Mouse (Mus musculus): ENCODE measurements at regions not wholly inside any gene's neighbourhood (a gene's known extent, or its start where the extent isn't known, plus 50 kb on each side); places are given as distances from the start of the nearest gene placed in this dataset.

- H3K4me1 ChIP-seq (replicated peaks; ENCODE audit: control insufficient read depth in 2 of 2, insufficient read depth in 2 of 2, low read length in 1 of 2): no peaks in the 10 kb centered on the region
- no peak overlapping the region for H3K27ac ChIP-seq
- H3K36me3 ChIP-seq (replicated peaks; ENCODE audit: control insufficient read depth, insufficient read depth, low read depth): no peaks in the 10 kb centered on the region
- no peaks in the 10 kb centered on the region for H3K27me3 ChIP-seq (ENCODE audit: control insufficient read depth, insufficient read depth, low read length)
- 24% methylated on average over 12 of the region's 12 CpGs for WGBS (ENCODE audit: insufficient replicate concordance)
- no peaks in the 10 kb centered on the region for H3K9me3 ChIP-seq (ENCODE audit: control insufficient read depth, low read length)
- TF ChIP-seq EP300 (IDR thresholded peaks at IDR 0.05; ENCODE audit: low read depth): no peak
- no peak for TF ChIP-seq CTCF (IDR thresholded peaks at IDR 0.05; ENCODE audit: low read depth)
- H3K4me2 ChIP-seq (ENCODE audit: low read depth): no peak overlapping the region
- ATAC-seq (ENCODE audit: insufficient read depth) (no peak), DNase-seq (ENCODE audit: low read depth in 3 of 3, low spot score in 3 of 3) (no peak)
- H3K4me3 ChIP-seq (ENCODE audit: insufficient read depth in 1 of 2, low read depth in 2 of 2, low read length in 2 of 2): no peak overlapping the region
- no peak overlapping the region for H3K9ac ChIP-seq (replicated peaks)
These were observed 55.6 kb downstream of the Evx1 start for GRCm38 (mm10) chr6:52368734-52369412.

DNA sequence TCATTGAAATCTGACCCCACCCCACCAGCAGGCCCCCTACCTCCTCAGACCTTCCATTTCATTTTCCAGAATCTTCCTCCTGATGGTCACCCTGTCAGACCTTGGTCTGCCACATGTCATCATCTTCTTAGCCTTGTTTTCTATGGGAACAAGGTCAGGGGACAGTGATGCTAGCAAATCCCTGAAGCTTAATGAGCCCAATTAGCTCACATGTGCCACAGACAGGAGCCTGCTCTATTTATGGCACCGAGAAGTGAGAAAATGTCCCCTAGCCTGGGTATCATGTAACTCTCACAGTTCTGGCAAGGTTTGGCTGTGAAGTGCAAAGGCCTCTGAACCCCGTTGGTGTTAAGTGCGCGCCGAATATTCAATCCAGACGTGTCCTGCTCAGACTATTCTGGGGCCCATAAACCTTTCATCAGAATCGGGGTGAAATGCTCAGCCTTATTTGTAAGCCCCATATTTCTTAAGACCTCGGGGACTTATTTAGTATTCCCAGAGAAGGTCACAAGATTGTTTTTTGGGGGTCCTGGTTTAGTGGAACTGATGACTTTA is 57.6 kb downstream of the Evx1 start:
- H3K27ac ChIP-seq: no peak overlapping the region
- H3K9me3 ChIP-seq (ENCODE audit: control insufficient read depth, low read length): no peaks in the 10 kb centered on the region
- H3K9ac ChIP-seq (replicated peaks): no peak overlapping the region
- no peak overlapping the region for H3K4me3 ChIP-seq (ENCODE audit: insufficient read depth in 1 of 2, low read depth in 2 of 2, low read length in 2 of 2)
- 71% methylated on average over 8 of the region's 8 CpGs for WGBS (ENCODE audit: insufficient replicate concordance)
- DNase-seq (ENCODE audit: low read depth in 3 of 3, low spot score in 3 of 3) (no peak), ATAC-seq (ENCODE audit: insufficient read depth) (no peak)
- H3K4me1 ChIP-seq (replicated peaks; ENCODE audit: control insufficient read depth in 2 of 2, insufficient read depth in 2 of 2, low read length in 1 of 2): no peaks in the 10 kb centered on the region
- H3K4me2 ChIP-seq (ENCODE audit: low read depth): no peak overlapping the region
- H3K27me3 ChIP-seq (ENCODE audit: control insufficient read depth, insufficient read depth, low read length): no peaks in the 10 kb centered on the region
- no peaks in the 10 kb centered on the region for H3K36me3 ChIP-seq (replicated peaks; ENCODE audit: control insufficient read depth, insufficient read depth, low read depth)
- TF ChIP-seq EP300 (IDR thresholded peaks at IDR 0.05; ENCODE audit: low read depth) (no peak), CTCF (IDR thresholded peaks at IDR 0.05; ENCODE audit: low read depth) (no peak)

- no peak overlapping the region for H3K9ac ChIP-seq (replicated peaks)
- H3K27ac ChIP-seq: no peak overlapping the region
- no peaks in the 10 kb centered on the region for H3K4me1 ChIP-seq (replicated peaks; ENCODE audit: control insufficient read depth in 2 of 2, insufficient read depth in 2 of 2, low read length in 1 of 2)
- no peak for TF ChIP-seq EP300 (IDR thresholded peaks at IDR 0.05; ENCODE audit: low read depth)
- TF ChIP-seq CTCF (IDR thresholded peaks at IDR 0.05; ENCODE audit: low read depth): no peak
- WGBS (ENCODE audit: insufficient replicate concordance): 57% methylated on average over 3 of the region's 3 CpGs
- no peaks in the 10 kb centered on the region for H3K9me3 ChIP-seq (ENCODE audit: control insufficient read depth, low read length)
- DNase-seq (ENCODE audit: low read depth in 3 of 3, low spot score in 3 of 3): no peak
- no peaks in the 10 kb centered on the region for H3K36me3 ChIP-seq (replicated peaks; ENCODE audit: control insufficient read depth, insufficient read depth, low read depth)
- no peak for ATAC-seq (ENCODE audit: insufficient read depth)
- H3K4me3 ChIP-seq (ENCODE audit: insufficient read depth in 1 of 2, low read depth in 2 of 2, low read length in 2 of 2): no peak overlapping the region
- H3K27me3 ChIP-seq (ENCODE audit: control insufficient read depth, insufficient read depth, low read length): no peaks in the 10 kb centered on the region
- no peak overlapping the region for H3K4me2 ChIP-seq (ENCODE audit: low read depth)
These were observed 65.8 kb downstream of the Evx1 start for GRCm38 (mm10) chr6:52379146-52379545.

DNA sequence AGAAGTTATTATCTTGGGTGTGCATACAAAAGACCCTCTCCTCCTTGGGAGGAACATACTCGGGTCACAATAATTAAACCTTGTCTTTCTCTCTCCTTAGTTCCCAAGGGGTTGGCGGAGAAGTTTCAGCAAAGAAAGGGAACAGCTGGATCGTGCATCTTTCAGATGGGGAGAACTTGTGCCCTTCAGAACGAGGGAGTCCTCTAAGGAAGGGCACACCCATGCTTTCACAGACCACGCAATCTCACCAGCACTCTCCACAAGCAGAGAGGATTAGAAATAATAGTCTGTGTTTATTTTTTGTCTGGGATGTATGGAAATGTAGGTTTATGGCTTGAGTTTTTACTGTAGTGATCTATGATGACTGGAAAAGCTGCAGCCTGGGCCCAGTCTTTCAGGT is 66.3 kb downstream of the Evx1 start:
- no peak for ATAC-seq (ENCODE audit: insufficient read depth)
- Histone ChIP-seq H3K27me3 (ENCODE audit: control insufficient read depth, insufficient read depth, low read length) (no peaks in the 10 kb centered on the region), H3K4me1 (replicated peaks; ENCODE audit: control insufficient read depth in 2 of 2, insufficient read depth in 2 of 2, low read length in 1 of 2) (no peaks in the 10 kb centered on the region), H3K27ac (no peak overlapping the region), H3K4me2 (ENCODE audit: low read depth) (no peak overlapping the region), H3K36me3 (replicated peaks; ENCODE audit: control insufficient read depth, insufficient read depth, low read depth) (no peaks in the 10 kb centered on the region), H3K9ac (replicated peaks) (no peak overlapping the region), H3K4me3 (ENCODE audit: insufficient read depth in 1 of 2, low read depth in 2 of 2, low read length in 2 of 2) (no peak overlapping the region), H3K9me3 (ENCODE audit: control insufficient read depth, low read length) (no peaks in the 10 kb centered on the region)
- TF ChIP-seq EP300 (IDR thresholded peaks at IDR 0.05; ENCODE audit: low read depth) (no peak), CTCF (IDR thresholded peaks at IDR 0.05; ENCODE audit: low read depth) (no peak)
- no peak for DNase-seq (ENCODE audit: low read depth in 3 of 3, low spot score in 3 of 3)
- 58% methylated on average over 5 of the region's 5 CpGs for WGBS (ENCODE audit: insufficient replicate concordance)

DNA sequence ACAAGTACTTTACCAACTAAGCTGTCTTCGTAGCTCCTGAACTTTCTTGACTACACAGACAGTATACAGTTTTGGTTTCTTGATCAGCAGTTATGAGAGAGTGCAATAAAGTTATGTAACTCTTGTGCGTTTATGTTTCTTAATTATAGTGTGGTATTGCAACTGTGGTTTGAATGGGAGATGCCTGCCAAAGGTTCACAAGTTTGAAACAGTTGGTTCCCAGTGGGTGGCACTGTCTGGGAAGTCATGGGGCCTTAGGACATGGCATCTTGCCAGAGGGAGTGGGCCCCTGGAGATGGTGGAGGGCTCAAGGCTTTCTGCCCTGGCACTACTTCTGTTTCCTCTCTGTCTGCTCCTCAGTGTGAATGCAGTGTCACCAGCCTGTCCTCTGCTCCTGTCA is 71.7 kb downstream of the Evx1 start:
- Histone ChIP-seq H3K4me2 (ENCODE audit: low read depth) (no peak overlapping the region), H3K4me3 (ENCODE audit: insufficient read depth in 1 of 2, low read depth in 2 of 2, low read length in 2 of 2) (no peak overlapping the region), H3K4me1 (replicated peaks; ENCODE audit: control insufficient read depth in 2 of 2, insufficient read depth in 2 of 2, low read length in 1 of 2) (no peaks in the 10 kb centered on the region), H3K27ac (no peak overlapping the region), H3K36me3 (replicated peaks; ENCODE audit: control insufficient read depth, insufficient read depth, low read depth) (no peaks in the 10 kb centered on the region), H3K9ac (replicated peaks) (no peak overlapping the region), H3K27me3 (ENCODE audit: control insufficient read depth, insufficient read depth, low read length) (no peaks in the 10 kb centered on the region), H3K9me3 (ENCODE audit: control insufficient read depth, low read length) (no peaks in the 10 kb centered on the region)
- TF ChIP-seq EP300 (IDR thresholded peaks at IDR 0.05; ENCODE audit: low read depth) (no peak), CTCF (IDR thresholded peaks at IDR 0.05; ENCODE audit: low read depth) (no peak)
- DNase-seq (ENCODE audit: low read depth in 3 of 3, low spot score in 3 of 3): no peak
- ATAC-seq (ENCODE audit: insufficient read depth): no peak
- 64% methylated on average over 2 of the region's 2 CpGs for WGBS (ENCODE audit: insufficient replicate concordance)
